Mouse (Mus musculus): ENCODE data around the gene Slc2a3.
"Not testable (repeated sequence)": the region's sequence is repeated elsewhere in the genome, so short reads cannot be mapped to it uniquely, and the experiment has no call there.

Slc2a3 gene

DNA sequence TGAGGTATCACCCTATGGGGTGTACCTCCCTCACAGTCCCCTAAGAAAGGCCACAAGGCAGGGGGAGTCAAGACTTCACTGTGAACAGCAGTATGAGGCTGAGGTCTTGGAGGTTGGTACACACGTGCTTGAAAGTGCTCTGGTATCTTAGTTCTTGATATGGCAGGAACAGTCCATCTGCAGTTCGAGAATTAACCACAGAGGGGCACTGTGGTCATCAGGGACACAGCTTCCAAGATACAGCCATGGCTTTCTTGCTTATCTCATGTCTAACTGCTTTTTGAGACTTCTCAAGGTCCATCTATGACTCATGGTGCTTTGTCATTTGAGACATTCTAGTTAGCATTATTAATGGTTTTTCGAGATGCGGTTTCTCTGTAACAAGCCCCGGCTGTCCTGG lies 3.0 kb upstream of the Slc2a3 start:
- DNase-seq = peak in 1 of 2 experiments; percentile 58

GRCm38 (mm10) chr6:122801801-122802514 lies 518 bp upstream of the Slc2a3 start:
- DNase-seq = peak in 1 of 2 experiments; percentile 39

DNA sequence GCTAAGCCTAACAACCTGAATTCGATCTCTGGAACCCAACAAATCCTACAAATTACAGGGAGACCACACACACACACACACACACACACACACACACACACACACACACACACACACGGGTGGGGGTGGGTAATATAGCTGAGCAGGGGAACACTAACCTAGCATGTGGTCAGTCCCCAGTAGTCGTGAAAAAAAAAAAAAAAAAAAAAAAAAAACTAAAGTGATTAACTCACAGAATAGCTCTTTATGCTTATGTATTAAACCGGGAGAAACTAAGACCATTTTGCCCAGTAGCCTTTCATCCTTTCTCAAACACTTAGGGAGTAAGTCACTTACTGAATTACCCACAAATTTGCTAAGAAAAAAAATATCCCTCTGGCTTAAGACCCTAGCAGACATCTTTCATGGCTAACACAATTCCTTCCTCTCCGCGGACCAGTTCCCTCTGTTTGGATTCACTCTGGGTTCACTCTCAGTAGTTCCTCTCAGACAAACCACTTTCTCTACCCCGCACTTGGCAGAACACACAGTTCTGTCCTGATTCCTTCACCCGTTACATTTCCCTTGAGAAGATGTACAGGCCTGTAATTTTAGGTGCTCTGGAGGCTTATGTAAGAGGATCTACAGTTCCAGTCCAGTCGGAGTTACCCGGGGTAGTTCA lies 670 bp downstream of the Slc2a3 start:
- DNase-seq = no peak

DNA sequence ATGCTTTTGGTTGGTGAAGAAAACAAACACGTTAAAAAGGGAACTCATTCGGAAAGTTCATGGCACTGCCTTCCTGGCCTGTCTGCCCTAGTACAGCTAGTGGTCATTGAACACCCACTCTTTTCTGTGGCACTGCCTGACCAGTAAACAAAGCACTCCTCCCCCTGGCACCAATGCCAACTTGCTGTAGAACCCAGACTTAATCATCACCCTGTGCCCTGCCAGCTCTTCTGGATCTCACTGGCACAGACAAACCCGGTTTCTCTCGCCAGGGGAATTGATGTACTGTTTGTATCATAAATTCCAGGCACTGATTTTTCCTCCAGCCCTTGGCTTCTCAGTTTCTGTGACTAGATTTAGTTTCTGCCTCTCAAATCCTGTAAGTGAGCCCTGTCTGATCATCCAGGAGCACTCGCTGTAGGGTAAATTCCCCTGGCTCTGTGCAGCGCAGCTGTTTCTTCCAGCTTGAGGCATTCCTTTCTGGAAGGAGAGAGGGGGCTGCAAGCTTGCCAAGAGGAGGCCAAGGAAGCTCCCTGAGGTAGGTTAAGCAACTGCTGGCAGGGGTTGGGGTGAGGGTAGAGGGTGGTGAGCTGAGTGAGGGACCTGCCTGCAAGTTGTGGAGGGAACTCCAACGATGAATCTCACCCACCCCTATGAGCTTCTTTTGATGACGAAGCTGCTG lies 6.0 kb downstream of the Slc2a3 start:
- no peak for DNase-seq

DNA sequence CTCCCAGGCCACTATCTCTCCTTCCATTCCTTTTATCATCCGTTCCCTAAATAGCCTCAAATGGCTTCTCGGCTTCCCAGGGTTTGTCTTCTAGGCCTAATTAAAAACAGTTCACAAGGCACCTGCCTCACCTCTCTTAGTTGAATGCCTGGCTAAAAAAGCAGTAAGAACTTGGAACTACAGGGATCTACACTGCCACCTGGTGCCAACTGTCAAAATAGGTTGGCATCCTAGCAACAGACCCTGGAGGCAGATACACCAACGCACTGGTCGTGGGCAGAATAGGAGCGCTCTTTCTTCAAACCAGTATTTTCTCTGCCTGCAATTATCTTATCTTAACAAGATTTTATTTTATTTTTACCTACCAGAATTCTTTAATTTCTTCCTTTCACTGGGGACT lies 15.2 kb downstream of the Slc2a3 start:
- DNase-seq = no peak

GRCm38 (mm10) chr6:122784866-122785265 lies 16.6 kb downstream of the Slc2a3 start:
- no peak for DNase-seq

DNA sequence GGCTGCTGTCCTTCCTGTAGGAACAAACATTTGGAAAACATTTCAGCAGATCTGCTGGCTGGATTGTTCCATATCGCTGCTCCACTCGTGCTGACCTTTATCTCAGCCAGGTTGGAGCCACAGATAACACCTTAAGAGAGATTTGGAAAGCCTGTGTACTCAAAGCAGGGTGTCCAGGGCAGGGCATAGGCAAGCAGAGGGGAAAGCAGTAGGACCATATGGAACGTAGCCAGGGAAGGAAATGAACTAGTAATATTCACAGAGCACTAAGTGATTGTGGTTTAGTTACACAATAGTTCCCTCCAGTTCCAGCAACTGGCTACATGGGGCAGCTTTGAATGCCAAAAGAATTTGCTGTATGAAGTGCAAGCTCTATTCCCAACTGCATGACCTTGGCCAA lies 19.3 kb downstream of the Slc2a3 start:
- DNase-seq = no peak

DNA sequence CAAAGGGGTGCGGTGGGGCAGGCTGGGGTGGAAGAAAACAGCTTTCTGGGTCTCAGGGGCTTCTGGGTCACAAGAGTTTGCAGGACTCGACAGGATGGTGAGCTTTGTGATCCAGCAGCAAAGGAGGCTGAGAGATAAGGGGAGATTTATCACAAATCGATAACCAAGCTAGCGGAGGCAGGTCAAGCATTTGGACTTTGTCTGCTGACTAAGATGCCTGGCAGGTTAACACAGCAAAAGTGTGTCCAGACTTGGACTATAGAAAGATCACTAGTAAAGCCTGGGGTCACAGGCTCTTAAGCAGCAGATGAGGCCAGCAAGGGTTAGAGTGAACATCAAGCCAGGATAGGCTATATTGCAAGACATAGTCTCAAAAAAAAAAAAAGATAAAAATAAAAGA lies 20.3 kb downstream of the Slc2a3 start:
- no peak for DNase-seq

DNA sequence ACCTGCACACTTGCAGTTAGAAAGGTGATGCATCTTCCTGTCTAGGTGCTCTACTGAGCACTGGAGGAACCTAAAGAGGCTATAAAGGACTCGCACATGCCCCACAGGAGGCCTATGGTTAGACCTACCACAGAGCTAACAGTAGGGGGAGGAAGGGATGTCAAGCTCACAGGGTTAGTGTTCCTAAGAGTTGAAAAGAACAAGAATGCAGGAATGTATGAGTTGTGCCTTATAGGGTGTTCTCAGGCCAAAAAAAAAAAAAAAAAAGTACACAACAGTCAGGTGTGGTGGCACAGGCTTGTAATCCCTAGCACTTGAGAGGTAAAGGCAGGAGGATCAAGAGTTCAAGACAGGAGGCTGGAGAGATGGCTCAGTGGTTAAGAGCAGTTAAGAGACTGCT lies 21.5 kb downstream of the Slc2a3 start:
- no peak for DNase-seq

GRCm38 (mm10) chr6:122776040-122776439 lies 25.4 kb downstream of the Slc2a3 start:
- DNase-seq = no peak

DNA sequence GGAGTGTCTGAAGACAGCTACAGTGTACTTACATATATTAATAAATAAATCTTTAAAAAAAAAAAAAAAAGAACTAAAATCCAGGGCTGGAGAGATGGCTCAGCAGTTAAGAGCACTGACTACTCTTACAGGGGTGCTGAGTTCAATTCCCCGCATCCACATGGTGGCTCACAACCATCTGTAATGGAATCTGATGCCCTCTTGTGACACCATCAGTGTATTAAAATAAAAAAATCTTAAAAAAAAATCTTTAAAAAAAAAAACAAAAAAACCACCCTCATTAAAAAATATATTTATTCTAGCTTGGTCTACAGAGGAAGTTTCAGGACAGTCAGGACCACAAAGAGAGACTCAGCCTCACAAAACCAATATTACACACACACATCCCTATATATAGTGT lies 27.1 kb downstream of the Slc2a3 start:
- no peak for DNase-seq

DNA sequence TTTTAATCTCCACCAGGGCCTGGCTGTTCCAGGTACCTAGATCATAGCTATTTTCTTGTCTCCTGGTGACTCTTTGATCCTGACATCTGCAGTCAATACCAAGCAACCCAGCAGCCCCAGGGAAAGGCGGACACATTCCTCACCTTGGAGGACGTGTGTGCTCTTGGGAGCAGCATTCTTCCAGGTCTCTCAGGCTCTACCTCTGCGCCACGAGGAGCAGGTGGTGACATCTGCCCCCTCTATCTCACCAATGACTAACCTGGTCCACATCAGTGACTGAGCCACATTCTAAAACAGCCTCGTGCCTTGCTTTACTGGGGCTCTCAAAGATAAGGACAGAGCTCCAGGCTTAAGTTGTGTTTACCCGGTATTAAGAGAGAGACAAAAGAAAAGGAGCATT lies 28.7 kb downstream of the Slc2a3 start:
- DNase-seq = no peak

- no peak for DNase-seq
These were observed 30.6 kb downstream of the Slc2a3 start for GRCm38 (mm10) chr6:122770760-122771315.

GRCm38 (mm10) chr6:122769771-122770759 lies 31.4 kb downstream of the Slc2a3 start:
- DNase-seq = no peak

DNA sequence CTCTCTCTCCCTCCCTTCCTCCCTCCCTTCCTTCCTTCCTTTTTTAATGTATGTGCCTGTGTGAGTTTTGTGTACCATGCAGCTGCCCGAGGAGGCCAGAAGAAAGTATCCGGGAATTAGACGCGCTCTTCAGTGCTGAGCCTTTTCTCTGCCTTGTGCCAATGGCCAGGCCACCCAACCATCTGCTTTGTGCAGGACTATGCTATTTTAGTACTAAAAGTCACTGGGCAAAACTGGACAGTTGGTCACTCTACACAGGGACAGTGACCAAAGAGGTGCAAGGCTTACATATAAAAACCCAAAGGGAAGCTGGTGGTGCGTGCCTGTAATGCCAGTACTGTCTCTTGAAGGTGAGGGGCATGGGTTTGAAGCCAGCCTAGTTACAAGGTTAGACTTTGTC lies 33.2 kb downstream of the Slc2a3 start:
- DNase-seq = no peak

GRCm38 (mm10) chr6:122767012-122767411 lies 34.4 kb downstream of the Slc2a3 start:
- not testable (repeated sequence) for DNase-seq

- no peak for DNase-seq
These were observed 35.1 kb downstream of the Slc2a3 start for GRCm38 (mm10) chr6:122766145-122766968.

DNA sequence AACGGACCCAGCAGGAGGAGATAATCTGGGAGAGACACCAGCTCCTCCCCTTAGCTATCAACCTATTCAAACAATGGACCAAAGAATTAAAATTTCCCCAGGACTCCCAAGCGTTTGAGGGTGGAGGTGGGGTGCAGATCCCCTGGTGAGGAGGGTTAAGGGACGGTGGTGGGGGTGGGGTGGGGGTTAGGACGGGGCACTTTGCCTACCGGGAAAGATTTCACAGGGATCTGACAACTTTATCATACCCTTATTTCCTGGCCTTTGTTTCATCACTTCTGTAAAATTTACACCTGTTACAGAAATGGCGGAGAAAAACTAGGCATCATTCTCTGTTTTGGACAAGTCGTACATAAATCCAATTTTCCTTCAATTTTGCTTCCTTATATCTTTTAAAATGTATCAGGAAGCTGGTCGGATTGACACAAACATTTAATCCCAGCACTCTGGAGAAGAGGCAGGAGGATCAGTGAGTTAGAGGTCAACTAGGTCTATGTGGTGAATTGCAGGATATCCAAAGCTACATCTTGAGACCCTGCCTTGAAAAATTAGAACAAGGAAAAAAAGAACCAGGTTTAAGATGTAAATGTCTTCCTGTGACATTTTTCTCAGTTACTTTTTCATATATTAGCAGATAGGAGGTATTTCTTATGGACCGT lies 36.0 kb downstream of the Slc2a3 start:
- DNase-seq = no peak

- peak; percentile 24 to 29 for DNase-seq
These were observed 36.8 kb downstream of the Slc2a3 start for GRCm38 (mm10) chr6:122764446-122765297.

All from thymus, adult 18-20 months (tissue).